Mouse (Mus musculus) embryonic facial prominence, embryonic 14.5 days (tissue): ENCODE results near the gene Tmprss9. TPM values are rescaled to one million over a fixed set of nuclear protein-coding genes. Genes with fewer than 3 reads are reported as not detected.

Source experiments
- ATAC-seq: fragments of 200-750 bp; cut with Nextera tagmentation; 2 replicates; pipeline ENCODE4 v1.8.0; 2017; ENCODE audit warnings: low read depth, moderate number of reproducible peaks, moderate TSS enrichment
- DNase-seq: peaks from one replicate; pipeline ENCODE4 v3.0.0-alpha.2; 2015; ENCODE audit warnings: low spot score
- H3K27ac ChIP-seq: fragments of 300-500 bp; sonication (generic); replicated peaks from 2 replicates; pipeline ENCODE4 v1.5.1; 2014; ENCODE audit warnings: low read depth, mild to moderate bottlenecking, low read length, moderate library complexity
- H3K27me3 ChIP-seq: fragments of 300-500 bp; sonication (generic); replicated peaks from 2 replicates; pipeline ENCODE4 v1.6.1; 2014; ENCODE audit warnings: low read length; ENCODE audit not compliant: control insufficient read depth, insufficient read depth
- H3K36me3 ChIP-seq: fragments of 300-500 bp; sonication (generic); 2 replicates; pipeline ENCODE4 v1.6.1; 2014; ENCODE audit warnings: low read length, mixed read lengths; ENCODE audit not compliant: control insufficient read depth, insufficient read depth
- H3K4me1 ChIP-seq: fragments of 300-500 bp; sonication (generic); 2 replicates; pipeline ENCODE4 v1.6.1; 2014; ENCODE audit warnings: antibody characterized with exemption, low read length; ENCODE audit not compliant: control insufficient read depth, insufficient read depth
- H3K4me2 ChIP-seq: fragments of 300-500 bp; sonication (generic); 2 replicates; pipeline ENCODE4 v1.6.1; 2014; ENCODE audit warnings: low read depth, mild to moderate bottlenecking, low read length, moderate library complexity, mixed read lengths
- H3K4me3 ChIP-seq: fragments of 300-500 bp; sonication (generic); 2 replicates; pipeline ENCODE4 v1.5.1; 2014; ENCODE audit warnings: low read depth, mild to moderate bottlenecking, low read length
- H3K9ac ChIP-seq: fragments of 300-500 bp; sonication (generic); 2 replicates; pipeline ENCODE4 v1.6.1; 2014; ENCODE audit warnings: low read depth, mild to moderate bottlenecking, low read length, moderate library complexity, mixed read lengths
- H3K9me3 ChIP-seq: fragments of 300-500 bp; sonication (generic); 2 replicates; pipeline ENCODE4 v1.6.1; 2016; ENCODE audit warnings: low read length; ENCODE audit not compliant: control insufficient read depth
- WGBS: fragments of 180-500 bp; shearing (Covaris S2); extraction: QIAGEN DNeasy Blood & Tissue Kit; methylation state at CpG from one replicate; pipeline ENCODE4 v1.1.7; 2014; 5-methylcytosine and 5-hydroxymethylcytosine counted together
- polyA plus RNA-seq: library from polyadenylated mRNA; unstranded; fragments of >200 nt; fragmentation: Nextera tagmentation; extraction: Ambion mirVana; gene quantifications from 2 replicates; pipeline ENCODE4 v1.2.1, GENCODE M21; 2014

Tmprss9 gene
- polyA plus RNA-seq, 1 experiment from 2014 or later: 0.06 TPM

- H3K4me3 ChIP-seq: no peak overlapping the region
- H3K27ac ChIP-seq: no peak overlapping the region
- WGBS: 76% methylated on average over 12 of the region's 12 CpGs
- ATAC-seq (no peak), DNase-seq (no peak)
- H3K36me3 ChIP-seq: peaks cover under 1% of the 10 kb centered on the region; the same call in 1 of the 2 replicates
- H3K4me1 ChIP-seq: no peaks in the 10 kb centered on the region
- H3K9ac ChIP-seq: no peak overlapping the region
- no peaks in the 10 kb centered on the region for H3K9me3 ChIP-seq
- no peak overlapping the region for H3K4me2 ChIP-seq
- H3K27me3 ChIP-seq: peaks cover 37% of the 10 kb centered on the region
Observed at GRCm38 (mm10) chr10:80845732-80846131, 25.9 kb upstream of the Tmprss9 start.

GRCm38 (mm10) chr10:80848571-80848970 lies 23.1 kb upstream of the Tmprss9 start:
- Histone ChIP-seq H3K36me3 (peaks cover 26% of the 10 kb centered on the region), H3K27me3 (peaks cover 22% of the 10 kb centered on the region), H3K27ac (no peak overlapping the region), H3K4me1 (no peaks in the 10 kb centered on the region), H3K9ac (no peak overlapping the region), H3K4me2 (no peak overlapping the region), H3K9me3 (no peaks in the 10 kb centered on the region), H3K4me3 (no peak overlapping the region)
- peak; percentile 68 for DNase-seq
- 8% methylated on average over 10 of the region's 10 CpGs for WGBS
- ATAC-seq: peak; percentile 26; the same call in 1 of the 2 replicates

GRCm38 (mm10) chr10:80854913-80855748 lies 16.5 kb upstream of the Tmprss9 start, which contains the start of the genes Lsm7 and Sppl2b:
Gene Lsm7, minus strand, starts transcription at chr10:80855209.
Gene Sppl2b, plus strand, starts transcription at chr10:80855275.
- peaks cover 26% of the 10 kb centered on the region for H3K36me3 ChIP-seq
- peak; percentile 96 for DNase-seq
- H3K27ac ChIP-seq: peak within 1 kb of the TSS; percentile 39; the same call in 1 of the 2 replicates

GRCm38 (mm10) chr10:80855749-80856073 lies 15.9 kb upstream of the Tmprss9 start:
- H3K4me1 ChIP-seq: peaks cover 22% of the 10 kb centered on the region
- peak overlapping the region; percentile 99 for H3K4me2 ChIP-seq
- peaks cover 25% of the 10 kb centered on the region for H3K36me3 ChIP-seq
- H3K4me3 ChIP-seq: peak overlapping the region; percentile 96
- WGBS: 23% methylated on average over 11 of the region's 11 CpGs
- DNase-seq: no peak
- ATAC-seq: no peak
- H3K27me3 ChIP-seq: no peaks in the 10 kb centered on the region
- no peak overlapping the region; the same call in 1 of the 2 replicates for H3K27ac ChIP-seq
- H3K9me3 ChIP-seq: no peaks in the 10 kb centered on the region
- peak overlapping the region; percentile 89 for H3K9ac ChIP-seq

More at GRCm38 (mm10) chr10:80854913-80855748, 16.5 kb upstream of the Tmprss9 start, which contains the start of the genes Lsm7 and Sppl2b:
- Histone ChIP-seq H3K27me3 (no peaks in the 10 kb centered on the region), H3K4me1 (peaks cover 22% of the 10 kb centered on the region), H3K4me3 (peak within 1 kb of the TSS; percentile 96), H3K4me2 (peak within 1 kb of the TSS; percentile 99), H3K9me3 (no peaks in the 10 kb centered on the region), H3K9ac (peak within 1 kb of the TSS; percentile 89)
- peak; percentile 86 for ATAC-seq
- under 1% methylated on average over 66 of the region's 81 CpGs for WGBS

GRCm38 (mm10) chr10:80856267-80856666 lies 15.4 kb upstream of the Tmprss9 start:
- H3K27ac ChIP-seq: peak overlapping the region; percentile 61
- peak overlapping the region; percentile 99 for H3K4me2 ChIP-seq
- DNase-seq (peak; percentile 37), ATAC-seq (no peak)
- H3K4me1 ChIP-seq: peaks cover 22% of the 10 kb centered on the region
- no peaks in the 10 kb centered on the region for H3K9me3 ChIP-seq
- WGBS: 32% methylated on average over 3 of the region's 3 CpGs
- H3K36me3 ChIP-seq: peaks cover 19% of the 10 kb centered on the region
- peak overlapping the region; percentile 89 for H3K9ac ChIP-seq
- H3K4me3 ChIP-seq: peak overlapping the region; percentile 96
- no peaks in the 10 kb centered on the region for H3K27me3 ChIP-seq

- H3K4me3 ChIP-seq: no peak overlapping the region
- H3K4me1 ChIP-seq: peaks cover 22% of the 10 kb centered on the region
- no peaks in the 10 kb centered on the region for H3K27me3 ChIP-seq
- peak overlapping the region; percentile 40 for H3K9ac ChIP-seq
- peak overlapping the region; percentile 61 for H3K27ac ChIP-seq
- H3K36me3 ChIP-seq: peaks cover 17% of the 10 kb centered on the region
- ATAC-seq (no peak), DNase-seq (no peak)
- WGBS: 66% methylated on average over 5 of the region's 5 CpGs
- peak overlapping the region; percentile 99 for H3K4me2 ChIP-seq
- no peaks in the 10 kb centered on the region for H3K9me3 ChIP-seq
Observed at GRCm38 (mm10) chr10:80856908-80857307, 14.7 kb upstream of the Tmprss9 start.

- WGBS: 40% methylated on average over 8 of the region's 8 CpGs
Observed at GRCm38 (mm10) chr10:80857386-80857785, 14.3 kb upstream of the Tmprss9 start.

GRCm38 (mm10) chr10:80857848-80858247 lies 13.8 kb upstream of the Tmprss9 start:
- 0 out of 2 replicates have a peak overlapping the region, but pooled peaks have one; percentile 23 for H3K4me2 ChIP-seq
- DNase-seq (no peak), ATAC-seq (no peak)
- H3K9me3 ChIP-seq: no peaks in the 10 kb centered on the region
- H3K4me3 ChIP-seq: no peak overlapping the region
- H3K36me3 ChIP-seq: peaks cover 18% of the 10 kb centered on the region
- H3K27me3 ChIP-seq: no peaks in the 10 kb centered on the region
- 73% methylated on average over 2 of the region's 3 CpGs for WGBS
- peak overlapping the region; percentile 58; the same call in 1 of the 2 replicates for H3K27ac ChIP-seq
- peaks cover 22% of the 10 kb centered on the region for H3K4me1 ChIP-seq
- peak overlapping the region; percentile 40 for H3K9ac ChIP-seq

More at GRCm38 (mm10) chr10:80857386-80857785, 14.3 kb upstream of the Tmprss9 start:
- H3K9ac ChIP-seq: peak overlapping the region; percentile 40
- peaks cover 22% of the 10 kb centered on the region for H3K4me1 ChIP-seq
- no peak overlapping the region for H3K4me3 ChIP-seq
- no peaks in the 10 kb centered on the region for H3K9me3 ChIP-seq
- no peaks in the 10 kb centered on the region for H3K27me3 ChIP-seq
- peak overlapping the region; percentile 23; the same call in 1 of the 2 replicates for H3K4me2 ChIP-seq
- peaks cover 16% of the 10 kb centered on the region for H3K36me3 ChIP-seq
- no peak; the same call in 1 of the 2 replicates for ATAC-seq
- H3K27ac ChIP-seq: peak overlapping the region; percentile 61; the same call in 1 of the 2 replicates
- peak; percentile 27 for DNase-seq
